Mouse (Mus musculus) heart, adult 2 months (tissue): Measurements from ENCODE around the gene Nkiras2.

ENCODE experiments used
- CTCF ChIP-seq: fragments of 200-600 bp; IDR thresholded peaks from 2 replicates; pipeline ENCODE4 v1.8.1; 2022; ENCODE audit warnings: antibody characterized with exemption, mild to moderate bottlenecking, moderate library complexity
- EP300 ChIP-seq: fragments of 200-500 bp; IDR thresholded peaks from 2 replicates; pipeline ENCODE4 v1.6.1; 2011; ENCODE audit warnings: low read depth, low read length, control low read depth; ENCODE audit not compliant: insufficient read depth
- POLR2A ChIP-seq: fragments of 200-500 bp; IDR thresholded peaks from 2 replicates; pipeline ENCODE4 v1.6.1; 2011; ENCODE audit warnings: mild to moderate bottlenecking, low read depth, low read length, control low read depth; ENCODE audit not compliant: insufficient read depth

- TF ChIP-seq CTCF (no peak), POLR2A (no peak), EP300 (no peak)
These were observed 4.8 kb downstream of the Nkiras2 start for GRCm38 (mm10) chr11:100623867-100624266.
